Mouse (Mus musculus) limb, embryonic 13.5 days (tissue): ENCODE measurements at regions not wholly inside any gene's neighbourhood (a gene's known extent, or its start where the extent isn't known, plus 50 kb on each side); places are given as distances from the start of the nearest gene placed in this dataset.

Experiments
- ATAC-seq: fragments of 200-750 bp; cut with Nextera tagmentation; 2 replicates; pipeline ENCODE4 v1.8.0; 2017; ENCODE audit warnings: low read depth, moderate number of reproducible peaks, moderate TSS enrichment; ENCODE audit not compliant: low FRiP score
- H3K27ac ChIP-seq: fragments of 300-500 bp; sonication (generic); 2 replicates; pipeline ENCODE4 v1.5.1; 2015; ENCODE audit warnings: inconsistent platforms, mild to moderate bottlenecking, moderate library complexity
- H3K27me3 ChIP-seq: fragments of 300-500 bp; sonication (generic); 2 replicates; pipeline ENCODE4 v1.6.1; 2015; ENCODE audit warnings: mild to moderate bottlenecking, inconsistent platforms
- H3K36me3 ChIP-seq: fragments of 300-500 bp; sonication (generic); 2 replicates; pipeline ENCODE4 v1.6.1; 2015; ENCODE audit warnings: inconsistent platforms, mild to moderate bottlenecking, moderate library complexity
- H3K4me1 ChIP-seq: fragments of 300-500 bp; sonication (generic); 2 replicates; pipeline ENCODE4 v1.6.1; 2015; ENCODE audit warnings: inconsistent platforms
- H3K4me2 ChIP-seq: fragments of 300-500 bp; sonication (generic); replicated peaks from 2 replicates; pipeline ENCODE4 v1.6.1; 2015; ENCODE audit warnings: inconsistent platforms, mild to moderate bottlenecking, moderate library complexity
- H3K4me3 ChIP-seq: fragments of 300-500 bp; sonication (generic); 2 replicates; pipeline ENCODE4 v1.5.1; 2015; ENCODE audit warnings: moderate library complexity, mild to moderate bottlenecking, inconsistent platforms
- H3K9ac ChIP-seq: fragments of 300-500 bp; sonication (generic); 2 replicates; pipeline ENCODE4 v1.6.1; 2015; ENCODE audit warnings: mild to moderate bottlenecking, inconsistent platforms
- H3K9me3 ChIP-seq: fragments of 300-500 bp; sonication (generic); 2 replicates; pipeline ENCODE4 v1.6.1; 2016; ENCODE audit warnings: inconsistent platforms
- WGBS: fragments of 180-500 bp; shearing (Covaris S2); methylation state at CpG from one replicate; pipeline ENCODE4 v1.1.7; 2015; 5-methylcytosine and 5-hydroxymethylcytosine counted together

DNA sequence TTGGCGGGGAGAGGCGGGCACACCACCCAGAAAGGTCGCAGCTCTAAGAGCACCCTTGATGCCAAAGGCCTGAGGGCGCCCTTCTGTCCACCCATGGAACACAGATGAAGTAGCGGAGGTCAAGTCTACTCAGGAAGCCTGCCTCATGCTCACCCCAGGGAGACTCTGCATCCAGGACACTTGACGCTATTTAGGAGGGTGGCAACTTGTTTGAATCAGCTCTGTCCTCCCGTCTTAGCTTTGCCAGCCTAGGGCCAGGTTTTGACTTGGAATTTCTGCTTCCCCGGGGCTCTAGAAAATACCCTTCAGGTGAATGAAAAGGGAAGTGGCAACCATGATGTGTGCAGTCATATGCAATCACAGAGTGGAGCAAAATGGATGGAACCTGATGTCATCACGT lies 389.2 kb upstream of the Tshz3 start:
- no peak for ATAC-seq
- H3K27ac ChIP-seq = no peak overlapping the region
- 80% methylated on average over 9 of the region's 9 CpGs for WGBS

GRCm38 (mm10) chr7:36308106-36308620 lies 389.8 kb upstream of the Tshz3 start:
- no peaks in the 10 kb centered on the region for H3K27me3 ChIP-seq
- no peaks in the 10 kb centered on the region for H3K4me1 ChIP-seq
- no peak overlapping the region for H3K4me3 ChIP-seq
- H3K27ac ChIP-seq = no peak overlapping the region
- H3K4me2 ChIP-seq = no peak overlapping the region
- 78% methylated on average over 10 of the region's 10 CpGs for WGBS
- no peak for ATAC-seq
- H3K9ac ChIP-seq = no peak overlapping the region
- H3K9me3 ChIP-seq = no peaks in the 10 kb centered on the region
- no peaks in the 10 kb centered on the region for H3K36me3 ChIP-seq

More for the DNA sequence above, 389.2 kb upstream of the Tshz3 start:
- Histone ChIP-seq H3K4me2 (no peak overlapping the region), H3K27me3 (no peaks in the 10 kb centered on the region), H3K4me1 (no peaks in the 10 kb centered on the region), H3K36me3 (no peaks in the 10 kb centered on the region), H3K9ac (no peak overlapping the region), H3K4me3 (no peak overlapping the region), H3K9me3 (no peaks in the 10 kb centered on the region)

DNA sequence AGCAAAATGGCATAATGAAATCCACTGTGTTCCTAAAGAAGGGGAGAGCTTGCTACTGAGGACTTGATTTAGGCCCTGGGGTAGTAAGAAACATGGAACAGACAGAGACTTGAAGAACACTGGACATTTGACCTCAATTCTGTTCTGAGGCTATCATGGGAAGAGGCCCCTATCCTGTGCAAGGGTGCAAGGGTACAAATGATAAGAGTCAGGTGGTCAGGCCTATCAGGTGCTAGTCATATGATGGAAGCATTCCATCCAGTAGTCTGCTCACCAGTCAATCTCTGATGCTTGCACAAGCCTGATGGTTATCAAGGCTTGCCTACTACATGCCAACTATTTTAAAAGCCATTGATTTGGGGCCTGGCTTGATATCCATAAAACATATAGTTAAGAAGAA lies 420.6 kb upstream of the Tshz3 start:
- H3K4me2 ChIP-seq = no peak overlapping the region
- H3K9me3 ChIP-seq = no peaks in the 10 kb centered on the region
- ATAC-seq = no peak
- no peak overlapping the region for H3K27ac ChIP-seq
- no peaks in the 10 kb centered on the region for H3K36me3 ChIP-seq
- H3K4me3 ChIP-seq = no peak overlapping the region
- no peaks in the 10 kb centered on the region for H3K4me1 ChIP-seq
- no peak overlapping the region for H3K9ac ChIP-seq
- H3K27me3 ChIP-seq = no peaks in the 10 kb centered on the region

DNA sequence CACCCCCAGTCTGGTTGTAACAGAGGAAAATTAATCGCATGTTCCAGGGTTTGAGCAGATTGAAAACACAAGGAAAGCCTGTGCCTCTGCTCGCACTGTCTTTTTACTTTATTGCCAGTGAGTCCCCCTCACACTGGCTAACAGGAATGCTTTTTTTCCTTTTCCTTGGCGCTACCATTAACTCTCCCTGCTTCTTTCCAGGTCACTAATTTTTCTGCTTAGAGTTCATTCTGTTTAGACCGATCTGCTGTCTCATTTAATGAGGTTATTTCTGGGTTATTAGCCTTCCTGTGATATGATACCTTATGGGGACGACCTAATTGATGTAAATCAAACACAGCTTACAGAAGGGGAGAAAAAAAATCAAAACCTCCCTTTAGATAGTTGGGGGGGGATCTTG lies 429.0 kb upstream of the Tshz3 start:
- WGBS = 22% methylated on average over 5 of the region's 5 CpGs
- ATAC-seq = no peak
- H3K36me3 ChIP-seq = no peaks in the 10 kb centered on the region
- H3K4me3 ChIP-seq = no peak overlapping the region
- H3K4me2 ChIP-seq = no peak overlapping the region
- no peaks in the 10 kb centered on the region for H3K9me3 ChIP-seq
- no peaks in the 10 kb centered on the region for H3K27me3 ChIP-seq
- no peak overlapping the region for H3K9ac ChIP-seq
- H3K27ac ChIP-seq = no peak overlapping the region
- H3K4me1 ChIP-seq = peaks cover 5% of the 10 kb centered on the region; the same call in 1 of the 2 replicates

GRCm38 (mm10) chr7:36265163-36265823 lies 432.6 kb upstream of the Tshz3 start:
- Histone ChIP-seq H3K4me2 (no peak overlapping the region), H3K27me3 (no peaks in the 10 kb centered on the region), H3K4me1 (peaks cover 5% of the 10 kb centered on the region; the same call in 1 of the 2 replicates), H3K9me3 (no peaks in the 10 kb centered on the region), H3K9ac (no peak overlapping the region), H3K36me3 (no peaks in the 10 kb centered on the region), H3K27ac (no peak overlapping the region), H3K4me3 (no peak overlapping the region)
- 90% methylated on average over 7 of the region's 7 CpGs for WGBS
- ATAC-seq = no peak

DNA sequence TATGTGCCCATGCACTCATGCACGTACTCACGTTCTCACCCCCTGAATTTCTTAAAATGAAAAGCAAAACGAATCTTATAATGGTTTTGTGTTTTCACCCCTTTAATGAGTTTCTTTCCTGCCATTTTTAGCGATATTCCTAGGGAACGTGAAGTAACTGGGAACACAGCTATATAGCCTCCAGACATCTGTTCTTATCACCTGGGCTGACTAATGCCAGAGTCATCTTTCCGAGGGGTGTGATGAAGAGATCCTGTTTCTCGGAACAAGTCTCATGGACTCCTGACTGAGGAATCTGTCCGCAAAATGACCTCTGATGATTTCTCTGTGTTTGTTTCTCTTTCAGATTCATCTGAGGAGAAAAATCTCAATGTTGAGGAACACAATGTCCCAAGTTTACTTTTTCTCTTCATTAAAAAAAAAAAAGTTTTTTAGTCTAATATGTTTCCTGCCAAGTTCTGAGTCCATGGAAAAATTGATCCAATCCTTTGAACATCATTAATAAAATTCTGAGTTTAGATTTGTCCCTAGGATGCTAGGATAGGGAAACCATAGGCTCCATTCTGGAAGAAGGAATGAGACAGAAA lies 435.7 kb upstream of the Tshz3 start:
- 71% methylated on average over 8 of the region's 8 CpGs for WGBS
- Histone ChIP-seq H3K4me3 (no peak overlapping the region), H3K27ac (no peak overlapping the region), H3K27me3 (no peaks in the 10 kb centered on the region), H3K4me1 (no peaks in the 10 kb centered on the region), H3K4me2 (no peak overlapping the region), H3K9me3 (no peaks in the 10 kb centered on the region), H3K36me3 (no peaks in the 10 kb centered on the region), H3K9ac (no peak overlapping the region)
- no peak for ATAC-seq

- WGBS = 94% methylated on average over 15 of the region's 15 CpGs
Observed at GRCm38 (mm10) chr7:36257102-36257501, 440.8 kb upstream of the Tshz3 start.

GRCm38 (mm10) chr7:36247356-36247755 lies 444.6 kb upstream of the Zfp507 start:
- Histone ChIP-seq H3K9ac (no peak overlapping the region), H3K4me3 (no peak overlapping the region), H3K36me3 (no peaks in the 10 kb centered on the region), H3K27me3 (no peaks in the 10 kb centered on the region), H3K27ac (no peak overlapping the region), H3K4me2 (no peak overlapping the region), H3K4me1 (no peaks in the 10 kb centered on the region), H3K9me3 (no peaks in the 10 kb centered on the region)
- ATAC-seq = no peak

More at GRCm38 (mm10) chr7:36257102-36257501, 440.8 kb upstream of the Tshz3 start:
- Histone ChIP-seq H3K27ac (no peak overlapping the region), H3K4me2 (no peak overlapping the region), H3K27me3 (no peaks in the 10 kb centered on the region), H3K36me3 (no peaks in the 10 kb centered on the region), H3K4me3 (no peak overlapping the region), H3K9me3 (no peaks in the 10 kb centered on the region), H3K9ac (no peak overlapping the region), H3K4me1 (no peaks in the 10 kb centered on the region)
- ATAC-seq = no peak

DNA sequence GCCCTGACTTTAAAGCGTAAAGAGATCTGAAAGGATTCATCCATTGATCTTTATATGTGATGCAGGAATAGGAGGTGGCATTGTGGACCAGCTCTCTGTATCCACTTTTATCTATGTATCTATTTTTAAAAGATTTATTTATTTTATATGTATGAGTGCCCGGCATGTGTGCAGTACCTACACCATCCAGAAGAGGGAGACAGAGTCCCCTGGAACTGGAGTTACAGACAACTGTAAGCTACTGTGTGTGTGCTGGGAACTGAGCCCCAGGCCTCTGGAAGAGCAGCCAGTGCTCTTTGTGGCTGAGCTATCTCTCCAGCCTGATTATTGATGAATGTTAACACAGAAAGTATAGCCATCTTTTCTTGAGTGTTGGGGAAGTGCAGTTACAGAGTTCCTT lies 433.9 kb upstream of the Zfp507 start:
- no peak for ATAC-seq
- Histone ChIP-seq H3K4me1 (no peaks in the 10 kb centered on the region), H3K4me2 (no peak overlapping the region), H3K27me3 (no peaks in the 10 kb centered on the region), H3K4me3 (no peak overlapping the region), H3K36me3 (no peaks in the 10 kb centered on the region), H3K9ac (no peak overlapping the region), H3K9me3 (0 out of 2 replicates have a peak, but pooled peaks cover 3% of the 10 kb centered on the region), H3K27ac (no peak overlapping the region)
- 94% methylated on average over 2 of the region's 2 CpGs for WGBS

DNA sequence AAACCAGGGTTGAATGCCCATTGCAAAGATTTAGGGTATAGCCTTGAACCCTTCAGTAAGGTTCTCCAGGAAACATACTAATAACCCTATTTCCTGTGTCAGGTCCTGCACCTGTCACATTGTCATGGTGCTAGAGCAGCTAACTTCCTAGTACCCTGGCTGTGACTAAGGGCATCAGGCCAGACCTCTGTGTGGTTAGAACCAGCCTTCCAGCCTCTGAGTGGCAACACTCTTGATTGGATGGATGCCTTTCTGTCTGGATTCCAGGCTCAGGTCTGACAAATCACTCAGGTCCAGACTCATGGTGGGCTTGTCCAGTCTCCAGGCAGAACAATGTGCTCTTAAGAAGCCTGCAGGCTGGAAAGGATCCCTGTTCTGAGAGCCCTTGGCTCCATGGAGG lies 426.2 kb upstream of the Zfp507 start:
- Histone ChIP-seq H3K4me1 (no peaks in the 10 kb centered on the region), H3K4me2 (no peak overlapping the region), H3K27ac (no peak overlapping the region), H3K9me3 (no peaks in the 10 kb centered on the region), H3K36me3 (no peaks in the 10 kb centered on the region), H3K4me3 (no peak overlapping the region), H3K9ac (no peak overlapping the region), H3K27me3 (no peaks in the 10 kb centered on the region)
- ATAC-seq = no peak

GRCm38 (mm10) chr7:36224416-36224815 lies 421.6 kb upstream of the Zfp507 start:
- Histone ChIP-seq H3K9ac (no peak overlapping the region), H3K27me3 (no peaks in the 10 kb centered on the region), H3K4me3 (no peak overlapping the region), H3K9me3 (no peaks in the 10 kb centered on the region), H3K4me2 (no peak overlapping the region), H3K36me3 (no peaks in the 10 kb centered on the region), H3K4me1 (no peaks in the 10 kb centered on the region), H3K27ac (no peak overlapping the region)
- no peak for ATAC-seq
- 90% methylated on average over 8 of the region's 8 CpGs for WGBS

DNA sequence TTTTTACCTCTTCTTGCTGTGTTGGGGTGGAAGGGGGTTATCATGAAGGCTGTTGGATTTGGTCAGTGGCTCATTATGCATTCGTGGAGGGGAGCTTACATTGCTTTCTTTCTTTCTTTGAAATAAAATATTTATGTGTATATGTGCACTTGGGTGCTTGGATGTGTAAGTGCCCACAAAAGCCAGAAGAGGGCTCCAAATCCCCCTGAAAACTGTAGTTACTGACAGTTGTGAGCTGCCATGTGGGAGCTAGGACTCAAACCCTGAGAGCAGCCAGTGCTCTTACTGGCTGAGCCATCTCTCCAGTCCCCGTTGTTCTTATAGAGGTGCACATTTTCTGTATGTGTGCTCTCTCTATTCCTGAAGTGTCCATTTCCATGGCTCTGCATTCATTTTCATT lies 415.6 kb upstream of the Zfp507 start:
- Histone ChIP-seq H3K27ac (no peak overlapping the region), H3K27me3 (no peaks in the 10 kb centered on the region), H3K4me2 (no peak overlapping the region), H3K4me1 (no peaks in the 10 kb centered on the region), H3K9ac (no peak overlapping the region), H3K4me3 (no peak overlapping the region), H3K9me3 (no peaks in the 10 kb centered on the region), H3K36me3 (no peaks in the 10 kb centered on the region)
- no peak for ATAC-seq
- 68% methylated on average over 2 of the region's 2 CpGs for WGBS

GRCm38 (mm10) chr7:36210034-36210433 lies 407.2 kb upstream of the Zfp507 start:
- Histone ChIP-seq H3K27me3 (no peaks in the 10 kb centered on the region), H3K9me3 (no peaks in the 10 kb centered on the region), H3K4me3 (no peak overlapping the region), H3K9ac (no peak overlapping the region), H3K27ac (no peak overlapping the region), H3K4me1 (no peaks in the 10 kb centered on the region), H3K4me2 (no peak overlapping the region), H3K36me3 (no peaks in the 10 kb centered on the region)
- WGBS = 92% methylated on average over 4 of the region's 4 CpGs
- ATAC-seq = no peak
